8 mouse cellular contexts compared by ENCODE assay signal in the genomic region with DNA sequence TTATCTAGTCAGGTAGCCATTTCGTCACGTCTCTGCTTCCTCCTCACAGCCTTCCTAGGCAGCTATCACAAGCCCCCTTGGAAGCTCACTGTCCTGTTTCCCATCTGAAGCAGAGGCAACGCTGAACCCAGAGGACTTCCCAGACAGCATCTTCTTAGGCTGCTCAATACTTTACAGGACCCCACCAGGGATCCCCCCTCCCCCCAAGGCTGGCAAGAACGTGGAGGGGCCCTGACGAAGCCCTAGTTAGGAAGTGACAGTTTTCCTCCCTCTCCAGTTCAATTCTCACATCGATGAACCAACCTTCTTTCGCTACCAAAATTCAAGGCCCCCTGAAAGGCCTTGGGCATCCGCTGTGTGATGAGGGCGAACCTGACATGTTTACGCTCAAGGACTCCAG. TPM values are rescaled to one million over a fixed set of nuclear protein-coding genes. Genes with fewer than 3 reads are reported as not detected.
DNase-seq lines count a peak whose midpoint lies in the region; ATAC-seq lines count a peak whose summit lies in the region.

No protein-coding gene starts in this region.

- peak overlapping the region; percentile 83 for H3K9ac ChIP-seq in forebrain, embryonic 16.5 days (replicated peaks; ENCODE audit: low read depth, low read length)

- ATAC-seq in cerebellum, adult (ENCODE audit: insufficient number of reproducible peaks, low FRiP score, low TSS enrichment): no peak
- peak; percentile 45 for ATAC-seq in forebrain, embryonic 16.5 days
- ATAC-seq in megakaryocyte, adult 5-6 weeks (ENCODE audit: poor library complexity, severe bottlenecking): peak; percentile 16; the same call in 1 of the 2 replicates
- no peak for ATAC-seq in activated CD4-positive, CD25-positive, alpha-beta regulatory T cell, adult 4 months

- peaks cover 16% of the 10 kb centered on the region for H3K4me1 ChIP-seq in forebrain, embryonic 16.5 days (replicated peaks; ENCODE audit: control insufficient read depth, insufficient read depth, low read length)

- H3K9me3 ChIP-seq in forebrain, embryonic 16.5 days (ENCODE audit: control insufficient read depth, low read length): no peaks in the 10 kb centered on the region

- DNase-seq in cerebellum, adult 11 months: peak; percentile 33
- peak; percentile 45 for DNase-seq in right cerebral cortex, postnatal 4 days
- DNase-seq in right cerebral cortex, adult 18-20 months: no peak
- peak; percentile 45 for DNase-seq in kidney, postnatal 10 days

- H3K27ac ChIP-seq in forebrain, embryonic 16.5 days (ENCODE audit: low read length): peak overlapping the region; percentile 81

- peak overlapping the region; percentile 100 for H3K4me3 ChIP-seq in forebrain, embryonic 16.5 days (replicated peaks; ENCODE audit: low read length)

- 0% methylated on average over 10 of the region's 10 CpGs for WGBS in forebrain, embryonic 16.5 days

- peak overlapping the region; percentile 83 for H3K4me2 ChIP-seq in forebrain, embryonic 16.5 days (ENCODE audit: low read length)

- H3K27me3 ChIP-seq in forebrain, embryonic 16.5 days (replicated peaks; ENCODE audit: control insufficient read depth, insufficient read depth, low read length): no peaks in the 10 kb centered on the region

- no peaks in the 10 kb centered on the region for H3K36me3 ChIP-seq in forebrain, embryonic 16.5 days (ENCODE audit: control insufficient read depth, insufficient read depth)

RNA-seq across cellular contexts. Expression of a gene that starts 0.5 kb away (rescaled TPM):
- polyA plus RNA-seq in forebrain, embryonic 16.5 days (2015; fragmentation: Nextera tagmentation; extraction: Ambion mirVana): 2.2 and 2.7 TPM in 2 replicates
- total RNA-seq in megakaryocyte, adult 5-6 weeks (2015): 0.09 TPM in 1 of 2 replicates, not detected in the other
- total RNA-seq in megakaryocyte, adult 5-6 weeks (2017): 0.57 TPM in 1 of 2 replicates, not detected in the other
- under 1 TPM; 0.45 to 0.66 TPM for polyA plus RNA-seq in activated CD4-positive, CD25-positive, alpha-beta regulatory T cell, adult 4 months (2017; shearing (Covaris generic))

RNA-seq across cellular contexts. Expression of a gene that starts 0.6 kb away (rescaled TPM):
- polyA plus RNA-seq in forebrain, embryonic 16.5 days (2015; fragmentation: Nextera tagmentation; extraction: Ambion mirVana): 63.0 and 65.9 TPM in 2 replicates
- total RNA-seq in megakaryocyte, adult 5-6 weeks (2015): 11.8 and 14.0 TPM in 2 replicates
- 13.0 and 14.5 TPM in 2 replicates for total RNA-seq in megakaryocyte, adult 5-6 weeks (2017)
- polyA plus RNA-seq in activated CD4-positive, CD25-positive, alpha-beta regulatory T cell, adult 4 months (2017; shearing (Covaris generic)): 10 to 100 TPM; 31.9 to 40.0 TPM

RNA-seq across cellular contexts. Expression of a gene that starts 26.0 kb away (rescaled TPM):
- 26.5 and 26.9 TPM in 2 replicates for polyA plus RNA-seq in forebrain, embryonic 16.5 days (2015; fragmentation: Nextera tagmentation; extraction: Ambion mirVana)
- total RNA-seq in megakaryocyte, adult 5-6 weeks (2015): 2.4 and 3.9 TPM in 2 replicates
- 1.9 and 2.2 TPM in 2 replicates for total RNA-seq in megakaryocyte, adult 5-6 weeks (2017)
- polyA plus RNA-seq in activated CD4-positive, CD25-positive, alpha-beta regulatory T cell, adult 4 months (2017; shearing (Covaris generic)): 10 to 100 TPM; 19.3 to 20.2 TPM

Comparison
In these comparisons a context has a peak if more than half of its experiments do, and no peak if none do; other contexts are left out.
1. ATAC-seq: peak in forebrain, embryonic 16.5 days (single experiment) and megakaryocyte, adult 5-6 weeks (single experiment); none in cerebellum, adult (single experiment) and activated CD4-positive, CD25-positive, alpha-beta regulatory T cell, adult 4 months (single experiment).